Mouse (Mus musculus) neutrophil, adult 65 days (primary cell): Measurements from ENCODE around the gene Dpf3. TPM values are rescaled to one million over a fixed set of nuclear protein-coding genes. Genes with fewer than 3 reads are reported as not detected.

Experiments
- total RNA-seq: library from RNA; stranded (reverse); gene quantifications from 2 replicates; pipeline ENCODE4 v1.2.4, GENCODE M21; 2023

Gene Dpf3
- 0.25 and 0.35 TPM in 2 replicates for total RNA-seq

GRCm38 (mm10) chr12:83487476-83487991, at the start of gene Dpf3:
TSS of gene Dpf3 (minus strand) at chr12:83487716.

GRCm38 (mm10) chr12:83520311-83520890, 32.9 kb upstream of the Dpf3 start, which contains the start of gene Dcaf4:
TSS of gene Dcaf4 (plus strand) at chr12:83520466.

Other genes starting within 250 kb of the Dpf3 start
- 3.4 and 3.9 TPM in 2 replicates for gene Dcaf4, start 32.8 kb upstream of the Dpf3 start, total RNA-seq
- 22.0 and 24.5 TPM in 2 replicates for gene Zfyve1, start 109.5 kb upstream of the Dpf3 start, total RNA-seq
- 171 and 296 TPM in 2 replicates for gene Rbm25, start 143.5 kb upstream of the Dpf3 start, total RNA-seq
- gene Psen1, start 200.4 kb upstream of the Dpf3 start, total RNA-seq, result 143 and 178 TPM in 2 replicates